Mouse (Mus musculus) G1E (cell line): ENCODE results near the gene Il17d. TPM values are rescaled to one million over a fixed set of nuclear protein-coding genes. Genes with fewer than 3 reads are reported as not detected.

ENCODE experiments used
- ATAC-seq: 2 replicates; pipeline ENCODE4 v1.8.0; 2016; ENCODE audit warnings: mild to moderate bottlenecking; ENCODE audit not compliant: insufficient number of reproducible peaks, poor library complexity, low FRiP score, severe bottlenecking; ENCODE audit errors: extremely low read depth
- DNase-seq: peaks from one replicate; pipeline ENCODE4 v3.0.0; 2012; ENCODE audit warnings: low spot score
- H3K27me3 ChIP-seq: 2 replicates; pipeline ENCODE4 v1.6.1; 2012; ENCODE audit warnings: mild to moderate bottlenecking, low read length, inconsistent platforms; ENCODE audit not compliant: insufficient read depth
- H3K36me3 ChIP-seq: replicated peaks from 2 replicates; pipeline ENCODE3; 2012; ENCODE audit warnings: mild to moderate bottlenecking, inconsistent platforms
- H3K4me1 ChIP-seq: 2 replicates; pipeline ENCODE4 v1.6.1; 2012; ENCODE audit warnings: low read depth, low read length, inconsistent platforms, mixed read lengths; ENCODE audit not compliant: insufficient read depth
- H3K4me3 ChIP-seq: 2 replicates; pipeline ENCODE4 v1.5.1; 2012; ENCODE audit warnings: low read depth, mild to moderate bottlenecking, inconsistent platforms, low read length, moderate library complexity, mixed read lengths
- H3K9me3 ChIP-seq: replicated peaks from 2 replicates; pipeline ENCODE4 v1.6.1; 2012; ENCODE audit warnings: inconsistent platforms
- CTCF ChIP-seq: IDR thresholded peaks from 2 replicates; pipeline ENCODE4 v1.5.1; 2012; ENCODE audit warnings: low read depth, low read length, inconsistent platforms, mixed read lengths
- GATA1 ChIP-seq: IDR thresholded peaks from 2 replicates; pipeline ENCODE4 v1.6.1; 2012; ENCODE audit warnings: borderline replicate concordance, low read length, inconsistent platforms, mixed read lengths
- GATA2 ChIP-seq: IDR thresholded peaks from 2 replicates; pipeline ENCODE4 v1.6.1; 2012; ENCODE audit warnings: low read depth, low read length, inconsistent platforms, borderline replicate concordance
- POLR2AphosphoS5 ChIP-seq: IDR thresholded peaks from 2 replicates; pipeline ENCODE4 v1.6.1; 2012; ENCODE audit warnings: low read depth, low read length, inconsistent platforms; ENCODE audit not compliant: insufficient replicate concordance
- TAL1 ChIP-seq: conservative IDR thresholded peaks from 2 replicates; pipeline ENCODE4 v1.6.1; 2012; ENCODE audit warnings: low read depth, low read length, inconsistent platforms, mixed read lengths
- polyA plus RNA-seq: library from polyadenylated mRNA; stranded (reverse); fragments of >175 nt; gene quantifications from 2 replicates; pipeline ENCODE4 v1.2.3, GENCODE M21; 2012
- total RNA-seq, 2 experiments: library from RNA; stranded (forward) in 1 of 2; stranded (reverse) in 1 of 2; fragments of 200-1000 nt in 1 of 2; fragments of >200 nt in 1 of 2; fragmentation: Nextera tagmentation in 1 of 2; gene quantifications; 2 replicates each; pipeline ENCODE4 v1.2.3; 2014 to 2017

Il17d gene
- total and polyA plus RNA-seq, 3 experiments, result 0.05 TPM; not detected in 2

DNA sequence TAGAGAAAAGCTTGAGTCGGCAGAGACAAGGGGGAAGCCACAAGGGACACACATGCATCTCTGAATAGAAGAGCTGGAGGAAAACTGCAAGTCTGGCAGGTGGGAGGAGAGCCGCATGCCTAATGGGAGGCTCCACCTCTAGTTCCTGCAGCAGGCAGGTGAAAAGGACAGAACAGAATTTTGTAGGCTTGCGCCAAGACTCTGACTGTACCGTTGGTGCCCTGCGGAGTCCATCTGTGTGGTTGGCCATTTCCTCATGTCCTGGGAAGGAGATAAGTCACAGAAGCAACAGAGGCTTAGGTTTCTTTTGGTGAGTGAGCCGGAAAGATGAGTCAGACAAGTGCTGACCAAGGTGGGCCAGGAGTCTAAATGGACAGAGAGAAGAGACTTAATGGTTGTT lies 20.8 kb upstream of the Il17d start:
- no peak for TF ChIP-seq POLR2AphosphoS5
- TF ChIP-seq TAL1, result no peak
- no peak for TF ChIP-seq GATA2
- TF ChIP-seq GATA1, result no peak
- TF ChIP-seq CTCF, result no peak
- no peak for DNase-seq
- Histone ChIP-seq H3K27me3 (peaks cover 3% of the 10 kb centered on the region), H3K36me3 (peaks cover 3% of the 10 kb centered on the region), H3K4me1 (no peaks in the 10 kb centered on the region), H3K4me3 (no peak overlapping the region), H3K9me3 (no peaks in the 10 kb centered on the region)
- ATAC-seq, result no peak

DNA sequence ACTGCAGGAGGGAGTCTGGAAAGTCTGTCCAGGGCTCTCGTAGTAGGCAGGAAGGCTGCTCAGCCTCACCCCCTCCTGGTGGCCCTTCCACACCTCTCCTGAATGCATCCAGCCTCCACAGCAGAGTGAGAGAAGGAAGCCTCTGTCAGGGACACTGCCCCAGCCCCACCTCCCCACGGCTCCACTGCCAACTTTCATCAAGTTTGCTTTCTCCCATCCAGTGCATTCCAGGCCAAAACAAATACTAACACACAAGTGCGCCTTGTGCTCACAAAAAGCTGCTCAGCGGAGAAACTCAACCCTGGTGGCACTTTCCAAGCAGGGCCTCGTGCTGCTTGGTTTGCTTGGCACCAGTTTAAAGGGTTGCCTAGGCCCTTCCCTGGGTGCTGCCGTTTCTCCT lies 15.0 kb upstream of the Il17d start:
- Histone ChIP-seq H3K9me3 (no peaks in the 10 kb centered on the region), H3K4me3 (no peak overlapping the region), H3K27me3 (no peaks in the 10 kb centered on the region), H3K36me3 (no peaks in the 10 kb centered on the region), H3K4me1 (no peaks in the 10 kb centered on the region)
- DNase-seq (no peak), ATAC-seq (no peak)
- TF ChIP-seq TAL1, result no peak

DNA sequence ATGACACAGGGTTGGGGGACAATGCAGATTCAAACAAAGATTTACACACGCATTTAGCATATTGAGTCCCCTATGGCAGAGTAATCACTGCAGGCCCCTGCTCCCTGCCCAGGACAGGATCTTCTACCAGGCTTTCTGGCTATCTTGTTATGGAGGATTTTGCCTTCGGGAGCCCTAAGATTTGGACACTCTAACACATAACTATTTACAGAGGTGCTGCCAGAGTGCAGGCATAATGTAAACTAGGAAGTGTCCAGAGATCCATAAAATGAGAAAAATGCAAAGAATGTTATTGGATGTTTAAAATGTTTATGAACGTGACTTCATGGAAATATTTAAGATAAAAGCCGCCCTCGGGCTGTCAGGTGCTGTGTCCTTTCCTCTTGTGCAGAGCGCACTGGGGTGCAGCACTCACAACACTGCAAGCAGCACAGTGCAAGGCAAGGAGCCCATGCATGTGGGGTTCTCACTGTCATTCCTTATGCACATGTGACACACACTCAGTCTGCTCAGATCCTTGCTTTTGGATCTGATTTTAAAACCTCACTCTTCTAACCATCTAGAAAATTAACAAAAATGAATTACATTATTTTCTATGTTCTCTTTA lies 9.3 kb upstream of the Il17d start:
- DNase-seq (no peak), ATAC-seq (no peak)
- Histone ChIP-seq H3K9me3 (no peaks in the 10 kb centered on the region), H3K36me3 (no peaks in the 10 kb centered on the region), H3K4me3 (no peak overlapping the region), H3K27me3 (no peaks in the 10 kb centered on the region), H3K4me1 (no peaks in the 10 kb centered on the region)
- TF ChIP-seq TAL1 (no peak), GATA2 (no peak), CTCF (no peak), POLR2AphosphoS5 (no peak), GATA1 (no peak)

DNA sequence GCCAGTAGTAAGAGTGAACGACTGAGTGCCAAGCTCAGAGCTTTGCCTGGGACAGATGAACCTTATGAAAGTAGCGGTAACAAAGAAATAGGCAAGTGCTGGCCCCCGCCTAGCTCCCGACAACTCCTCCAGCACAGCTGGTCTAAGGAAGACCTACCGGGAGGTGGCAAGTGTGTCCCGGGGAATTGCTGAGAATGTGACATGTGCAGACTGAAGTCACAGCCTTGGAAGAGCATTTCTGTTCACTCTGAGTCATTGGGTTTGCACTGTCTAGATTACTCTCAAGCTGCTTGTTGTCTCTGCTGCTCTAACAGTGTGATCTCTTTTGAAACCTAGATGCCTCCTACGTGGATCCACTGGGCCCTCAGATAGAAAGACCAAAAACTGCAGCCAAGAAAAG lies 7.6 kb upstream of the Il17d start:
- Histone ChIP-seq H3K27me3 (no peaks in the 10 kb centered on the region), H3K4me1 (no peaks in the 10 kb centered on the region), H3K9me3 (no peaks in the 10 kb centered on the region), H3K4me3 (no peak overlapping the region), H3K36me3 (no peaks in the 10 kb centered on the region)
- DNase-seq, result no peak
- TF ChIP-seq GATA2, result no peak
- no peak for TF ChIP-seq GATA1
- no peak for TF ChIP-seq TAL1
- no peak for TF ChIP-seq POLR2AphosphoS5
- TF ChIP-seq CTCF, result no peak
- ATAC-seq, result no peak

DNA sequence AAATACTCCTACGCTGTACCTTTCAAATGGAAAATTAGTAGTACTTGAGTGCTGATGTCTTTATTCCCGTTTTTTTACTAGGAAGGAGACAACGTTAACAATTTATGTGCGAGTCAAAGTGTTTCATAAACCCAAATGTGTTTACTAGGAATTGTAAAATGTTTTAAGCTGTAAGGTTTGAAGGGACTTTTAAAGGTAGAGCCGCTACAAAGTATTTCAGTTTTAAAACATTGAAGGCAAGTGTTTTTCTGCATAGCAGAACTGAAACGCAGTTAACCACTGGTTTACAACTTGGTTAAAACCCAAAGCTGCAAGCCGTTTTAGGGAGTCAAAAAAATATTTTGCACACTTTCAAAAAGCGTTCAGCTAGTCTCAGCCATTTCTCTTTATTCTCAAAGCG lies 815 bp upstream of the Il17d start:
- H3K4me1 ChIP-seq, result peaks cover 25% of the 10 kb centered on the region
- TF ChIP-seq GATA2, result no peak
- no peak for TF ChIP-seq TAL1
- no peak for TF ChIP-seq CTCF
- TF ChIP-seq GATA1, result no peak
- no peak for TF ChIP-seq POLR2AphosphoS5
- H3K27me3 ChIP-seq, result peaks cover 53% of the 10 kb centered on the region
- no peaks in the 10 kb centered on the region for H3K9me3 ChIP-seq
- DNase-seq (no peak), ATAC-seq (no peak)
- no peak overlapping the region for H3K4me3 ChIP-seq
- no peaks in the 10 kb centered on the region for H3K36me3 ChIP-seq

DNA sequence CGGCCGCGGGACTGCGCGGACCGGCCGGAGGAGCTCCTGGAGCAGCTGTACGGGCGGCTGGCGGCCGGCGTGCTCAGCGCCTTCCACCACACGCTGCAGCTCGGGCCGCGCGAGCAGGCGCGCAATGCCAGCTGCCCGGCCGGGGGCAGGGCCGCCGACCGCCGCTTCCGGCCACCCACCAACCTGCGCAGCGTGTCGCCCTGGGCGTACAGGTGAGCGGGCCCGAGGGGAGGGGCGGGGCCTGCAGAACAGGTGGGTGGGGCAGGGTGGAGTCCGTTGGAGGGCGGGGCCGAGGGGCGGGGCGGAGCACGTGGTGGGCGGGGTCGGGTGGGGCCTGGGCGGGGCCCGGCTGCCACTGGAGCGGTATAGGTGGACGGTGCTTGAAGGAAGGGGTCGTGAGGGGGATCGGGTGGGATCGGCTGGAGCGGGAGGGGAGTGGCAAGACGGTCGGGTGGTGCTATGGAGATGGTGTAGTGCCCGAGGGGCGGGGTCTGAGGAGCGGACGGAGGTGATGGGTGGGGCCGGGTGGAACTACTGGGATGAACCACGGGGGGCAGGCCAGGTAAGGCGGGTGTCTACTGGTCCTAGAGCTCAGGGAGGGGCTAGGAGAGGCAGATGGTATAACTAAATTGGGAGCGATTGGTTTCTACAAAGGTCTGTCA lies 942 bp downstream of the Il17d start:
- Histone ChIP-seq H3K36me3 (no peaks in the 10 kb centered on the region), H3K4me3 (peak overlapping the region; percentile 78), H3K4me1 (peaks cover 31% of the 10 kb centered on the region), H3K9me3 (no peaks in the 10 kb centered on the region), H3K27me3 (peaks cover 69% of the 10 kb centered on the region)
- peak; percentile 61 for DNase-seq
- TF ChIP-seq GATA2, result no peak
- no peak for TF ChIP-seq TAL1
- TF ChIP-seq POLR2AphosphoS5, result no peak
- TF ChIP-seq GATA1, result no peak
- no peak for TF ChIP-seq CTCF
- ATAC-seq, result peak; percentile 41; the same call in 1 of the 2 replicates

DNA sequence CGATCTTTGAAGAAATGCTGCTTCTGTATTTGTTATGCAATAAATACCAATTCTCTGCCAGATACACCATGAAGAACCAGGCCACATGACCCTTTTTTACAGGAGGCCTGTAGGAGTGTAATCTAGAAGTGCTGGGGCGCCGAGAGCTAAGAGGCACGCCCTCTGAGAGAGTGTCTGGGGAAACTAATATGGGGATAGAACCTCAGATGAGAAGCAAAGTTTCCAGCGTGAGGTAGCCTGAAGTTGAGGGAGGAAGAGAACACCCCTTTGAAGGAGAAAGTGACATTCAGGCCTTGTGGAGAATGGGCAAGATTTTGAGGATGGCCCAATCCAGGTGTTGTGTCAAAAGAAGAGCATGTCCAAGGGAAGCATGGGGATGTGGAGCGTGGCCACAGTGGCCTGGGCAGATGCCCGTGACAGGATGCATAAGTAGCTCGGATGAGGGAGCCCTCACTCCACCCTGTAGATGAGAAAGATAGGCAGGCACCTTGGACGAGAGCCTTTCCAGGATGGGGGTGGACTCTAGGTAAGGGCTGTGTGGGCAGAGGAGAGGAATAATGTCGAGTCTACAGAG lies 1.6 kb downstream of the Il17d start:
- Histone ChIP-seq H3K27me3 (peaks cover 73% of the 10 kb centered on the region), H3K9me3 (no peaks in the 10 kb centered on the region), H3K4me3 (peak overlapping the region; percentile 78; the same call in 1 of the 2 replicates), H3K4me1 (peaks cover 31% of the 10 kb centered on the region), H3K36me3 (no peaks in the 10 kb centered on the region)
- TF ChIP-seq TAL1 (no peak), CTCF (no peak), GATA1 (no peak)
- ATAC-seq (no peak), DNase-seq (peak; percentile 16)
